Mouse (Mus musculus): ENCODE results near the gene Cbx1. TPM values are rescaled to one million over a fixed set of nuclear protein-coding genes. Genes with fewer than 3 reads are reported as not detected.
"Not testable (repeated sequence)": the region's sequence is repeated elsewhere in the genome, so short reads cannot be mapped to it uniquely, and the experiment has no call there.

Gene Cbx1
- polyA plus RNA-seq, 1 experiment from 2014 or later = 38.7 TPM

DNA sequence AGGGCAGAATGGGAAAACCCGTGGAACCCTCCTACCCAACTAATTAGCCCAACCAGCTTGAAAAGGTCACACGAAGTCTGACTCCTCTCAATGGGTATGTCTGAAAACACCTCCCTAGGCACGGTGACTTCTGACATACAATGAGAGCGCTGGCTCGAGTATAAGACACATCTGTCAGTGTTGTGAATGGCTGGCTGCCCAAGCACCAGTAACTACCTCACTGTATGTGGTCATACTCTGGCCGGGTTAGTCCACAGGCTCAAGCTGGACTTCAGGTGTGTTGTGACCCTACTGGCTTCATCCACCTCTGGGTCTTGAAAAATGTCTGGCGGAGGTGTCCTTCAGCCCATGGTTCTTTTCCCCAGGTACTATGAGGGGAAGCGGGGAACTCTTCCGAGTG is 59.8 kb downstream of the Cbx1 start:
- Histone ChIP-seq H3K9ac (ENCODE audit: low read length) (no peak overlapping the region), H3K36me3 (ENCODE audit: control insufficient read depth, insufficient read depth, low read length) (no peaks in the 10 kb centered on the region), H3K4me3 (ENCODE audit: low read depth, low read length) (no peak overlapping the region), H3K27ac (replicated peaks) (no peak overlapping the region), H3K27me3 (ENCODE audit: control insufficient read depth, insufficient read depth, low read length) (no peaks in the 10 kb centered on the region), H3K4me1 (replicated peaks; ENCODE audit: control insufficient read depth, insufficient read depth) (no peaks in the 10 kb centered on the region), H3K9me3 (ENCODE audit: control insufficient read depth, low read length) (no peaks in the 10 kb centered on the region), H3K4me2 (replicated peaks; ENCODE audit: low read depth) (no peak overlapping the region)
- DNase-seq (ENCODE audit: low spot score) (no peak), ATAC-seq (ENCODE audit: low FRiP score, low TSS enrichment) (no peak)
- TF ChIP-seq EP300 (optimal IDR thresholded peaks at IDR 0.05) = no peak
- TF ChIP-seq CTCF (IDR thresholded peaks at IDR 0.05; ENCODE audit: low read depth) = no peak
- 72% methylated on average over 9 of the region's 9 CpGs for WGBS

DNA sequence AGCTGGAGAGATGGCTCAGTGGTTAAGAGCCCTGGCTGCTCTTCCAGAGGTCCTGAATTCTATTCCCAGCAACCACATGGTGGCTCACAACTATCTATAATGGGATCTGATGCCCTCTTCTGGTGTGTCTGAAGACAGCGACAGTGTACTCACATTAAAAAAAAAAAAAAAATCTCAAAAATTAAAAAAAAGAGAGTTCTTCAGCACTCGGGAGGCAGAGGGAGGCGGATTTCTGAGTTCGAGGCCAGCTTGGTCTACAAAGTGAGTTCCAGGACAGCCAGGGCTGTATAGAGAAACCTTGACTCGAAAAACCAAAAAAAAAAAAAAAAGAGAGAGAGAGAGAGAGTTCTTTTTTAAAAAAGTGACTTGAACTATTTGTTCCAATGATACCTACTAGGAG is 60.2 kb downstream of the Cbx1 start:
- ATAC-seq (ENCODE audit: low FRiP score, low TSS enrichment); DNase-seq (ENCODE audit: low spot score); H3K4me1 ChIP-seq (replicated peaks; ENCODE audit: control insufficient read depth, insufficient read depth); H3K9me3 ChIP-seq (ENCODE audit: control insufficient read depth, low read length); H3K27me3 ChIP-seq (ENCODE audit: control insufficient read depth, insufficient read depth, low read length); H3K36me3 ChIP-seq (ENCODE audit: control insufficient read depth, insufficient read depth, low read length); H3K9ac ChIP-seq (ENCODE audit: low read length): not testable (repeated sequence)
- H3K4me2 ChIP-seq (replicated peaks; ENCODE audit: low read depth) = peak overlapping the region; percentile 79; the same call in 1 of the 2 replicates
- 72% methylated on average over 5 of the region's 5 CpGs for WGBS
- peak overlapping the region; percentile 64 for H3K4me3 ChIP-seq (ENCODE audit: low read depth, low read length)
- peak overlapping the region; percentile 65; the same call in 1 of the 2 replicates for H3K27ac ChIP-seq (replicated peaks)

DNA sequence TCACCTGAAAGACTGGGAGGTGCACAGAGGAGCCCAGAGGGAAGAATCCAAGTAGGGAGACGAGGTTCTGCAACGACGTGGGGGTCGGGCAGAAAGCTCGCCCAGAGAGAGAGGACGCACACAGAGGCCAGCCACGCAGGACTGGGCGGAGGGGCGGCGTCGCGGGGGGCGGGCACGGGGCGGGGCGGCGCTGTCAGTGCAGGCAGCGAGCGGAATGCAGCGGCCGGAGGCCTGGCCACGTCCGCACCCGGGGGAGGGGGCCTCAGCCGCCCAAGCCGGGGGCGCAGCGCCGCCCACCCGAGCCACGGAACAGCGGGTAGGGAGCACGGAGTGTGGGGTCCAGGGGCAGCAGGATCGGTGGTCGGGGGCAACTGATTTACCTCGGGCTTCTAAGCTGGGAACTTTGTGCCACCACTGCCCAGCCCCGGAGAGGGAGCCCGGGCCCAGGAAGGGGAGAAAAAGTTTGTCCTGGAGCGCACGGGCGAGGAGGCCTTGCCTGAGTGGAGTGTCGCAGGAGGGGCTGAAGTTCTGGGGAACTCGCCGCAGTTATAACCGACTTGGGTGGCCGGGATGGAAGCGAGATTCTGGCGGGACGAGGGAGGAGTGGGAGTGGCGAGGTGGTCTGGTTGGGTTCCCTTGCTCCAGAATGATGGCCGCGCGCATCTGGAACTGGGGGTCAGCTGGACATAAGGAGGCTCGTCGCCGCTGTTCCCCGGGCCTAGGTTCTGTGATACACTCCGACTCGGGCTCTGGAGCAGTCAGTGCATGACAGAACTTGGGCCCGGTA is 60.9 kb downstream of the Cbx1 start, which contains the start of gene Copz2:
Gene Copz2, plus strand, starts transcription at position 190 of the 787 bp plus-strand sequence.
- no peaks in the 10 kb centered on the region for H3K9me3 ChIP-seq (ENCODE audit: control insufficient read depth, low read length)
- H3K36me3 ChIP-seq (ENCODE audit: control insufficient read depth, insufficient read depth, low read length) = no peaks in the 10 kb centered on the region
- TF ChIP-seq CTCF (IDR thresholded peaks at IDR 0.05; ENCODE audit: low read depth) = no peak
- no peak for TF ChIP-seq EP300 (optimal IDR thresholded peaks at IDR 0.05)
- DNase-seq (ENCODE audit: low spot score) (peak; percentile 74), ATAC-seq (ENCODE audit: low FRiP score, low TSS enrichment) (peak; percentile 73)
- H3K9ac ChIP-seq (ENCODE audit: low read length) = peak within 1 kb of the TSS; percentile 67
- under 1% methylated on average over 49 of the region's 60 CpGs for WGBS
- H3K4me1 ChIP-seq (replicated peaks; ENCODE audit: control insufficient read depth, insufficient read depth) = no peaks in the 10 kb centered on the region
- peak within 1 kb of the TSS; percentile 79 for H3K4me2 ChIP-seq (replicated peaks; ENCODE audit: low read depth)
- peak within 1 kb of the TSS; percentile 64 for H3K4me3 ChIP-seq (ENCODE audit: low read depth, low read length)
- H3K27me3 ChIP-seq (ENCODE audit: control insufficient read depth, insufficient read depth, low read length) = no peaks in the 10 kb centered on the region
- peak within 1 kb of the TSS; percentile 65 for H3K27ac ChIP-seq (replicated peaks)

DNA sequence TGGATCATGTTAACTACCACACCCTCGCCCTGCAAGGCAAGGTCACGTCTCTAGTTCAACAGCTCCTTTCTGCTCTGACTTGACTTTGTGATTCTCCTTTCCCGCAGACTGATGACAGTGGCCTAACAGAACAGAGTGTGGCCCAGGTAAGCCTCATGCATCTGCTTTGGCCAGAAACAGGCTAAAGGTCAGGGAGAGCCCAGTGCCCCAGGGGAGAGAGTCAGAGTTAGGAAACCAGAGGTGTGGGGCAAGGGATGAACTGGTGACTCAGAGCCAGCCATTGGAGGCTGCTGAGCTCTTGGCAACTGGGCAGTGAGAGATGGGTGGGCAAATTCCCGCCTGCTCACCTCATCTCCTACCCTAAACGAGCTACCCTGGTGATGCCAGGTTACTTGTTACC is 68.5 kb downstream of the Cbx1 start:
- DNase-seq (ENCODE audit: low spot score) (no peak), ATAC-seq (ENCODE audit: low FRiP score, low TSS enrichment) (no peak)
- H3K27ac ChIP-seq (replicated peaks) = no peak overlapping the region
- H3K36me3 ChIP-seq (ENCODE audit: control insufficient read depth, insufficient read depth, low read length) = no peaks in the 10 kb centered on the region
- WGBS = 69% methylated on average over 5 of the region's 5 CpGs
- H3K4me1 ChIP-seq (replicated peaks; ENCODE audit: control insufficient read depth, insufficient read depth) = peaks cover 3% of the 10 kb centered on the region; the same call in 1 of the 2 replicates
- H3K4me2 ChIP-seq (replicated peaks; ENCODE audit: low read depth) = no peak overlapping the region
- no peak overlapping the region for H3K9ac ChIP-seq (ENCODE audit: low read length)
- no peaks in the 10 kb centered on the region for H3K27me3 ChIP-seq (ENCODE audit: control insufficient read depth, insufficient read depth, low read length)
- TF ChIP-seq CTCF (IDR thresholded peaks at IDR 0.05; ENCODE audit: low read depth) = no peak
- H3K9me3 ChIP-seq (ENCODE audit: control insufficient read depth, low read length) = no peaks in the 10 kb centered on the region
- no peak overlapping the region for H3K4me3 ChIP-seq (ENCODE audit: low read depth, low read length)

MicroRNA genes within 50 kb of the gene (microRNA counts, 519-probe panel; counts per million panel counts)
- 6,538 counts per million, percentile 84 among the panel's probes with 10 or more counts for microRNA mmu-miR-152

Small RNA genes within 50 kb of the gene (microRNA-seq; reads per million reads assigned to microRNA genes)
- 356 reads per million, percentile 62 among the genes with 10 or more reads in this experiment for gene Mir152

Other genes with a start within 250 kb of the Cbx1 start
- gene Snx11, start 11.6 kb upstream of the Cbx1 start, polyA plus RNA-seq (2015; fragmentation: Nextera tagmentation; extraction: Ambion mirVana) = 17.6 and 17.8 TPM in 2 replicates
- gene Nfe2l1, start 40.8 kb downstream of the Cbx1 start, polyA plus RNA-seq (2015; fragmentation: Nextera tagmentation; extraction: Ambion mirVana) = 32.4 and 35.6 TPM in 2 replicates
- 84.7 and 95.1 TPM in 2 replicates for gene Copz2, start 60.7 kb downstream of the Cbx1 start, polyA plus RNA-seq (2015; fragmentation: Nextera tagmentation; extraction: Ambion mirVana)
- gene Cdk5rap3, start 127.4 kb downstream of the Cbx1 start, polyA plus RNA-seq (2015; fragmentation: Nextera tagmentation; extraction: Ambion mirVana) = 61.7 and 64.9 TPM in 2 replicates
- gene Prr15l, start 139.0 kb downstream of the Cbx1 start, polyA plus RNA-seq (2015; fragmentation: Nextera tagmentation; extraction: Ambion mirVana) = 112 and 116 TPM in 2 replicates
- gene Pnpo, start 154.9 kb downstream of the Cbx1 start, polyA plus RNA-seq (2015; fragmentation: Nextera tagmentation; extraction: Ambion mirVana) = 56.7 and 57.1 TPM in 2 replicates
- 5.8 and 7.1 TPM in 2 replicates for gene Sp2, start 193.8 kb downstream of the Cbx1 start, polyA plus RNA-seq (2015; fragmentation: Nextera tagmentation; extraction: Ambion mirVana)
- gene Sp6, start 224.3 kb downstream of the Cbx1 start, polyA plus RNA-seq (2015; fragmentation: Nextera tagmentation; extraction: Ambion mirVana) = 21.2 and 22.0 TPM in 2 replicates
- gene Scrn2, start 240.8 kb downstream of the Cbx1 start, polyA plus RNA-seq (2015; fragmentation: Nextera tagmentation; extraction: Ambion mirVana) = 11.8 and 12.5 TPM in 2 replicates

All from stomach, postnatal 0 days (tissue).